Mouse (Mus musculus): ENCODE results near the gene Phlpp1. TPM values are rescaled to one million over a fixed set of nuclear protein-coding genes. Genes with fewer than 3 reads are reported as not detected.
A peak's percentile ranks its signal among the peaks of the same experiment; 100 is the strongest.

Gene Phlpp1
- polyA plus RNA-seq (2015; fragmentation: Nextera tagmentation; extraction: Ambion mirVana) = 7.3 and 7.4 TPM in 2 replicates

DNA sequence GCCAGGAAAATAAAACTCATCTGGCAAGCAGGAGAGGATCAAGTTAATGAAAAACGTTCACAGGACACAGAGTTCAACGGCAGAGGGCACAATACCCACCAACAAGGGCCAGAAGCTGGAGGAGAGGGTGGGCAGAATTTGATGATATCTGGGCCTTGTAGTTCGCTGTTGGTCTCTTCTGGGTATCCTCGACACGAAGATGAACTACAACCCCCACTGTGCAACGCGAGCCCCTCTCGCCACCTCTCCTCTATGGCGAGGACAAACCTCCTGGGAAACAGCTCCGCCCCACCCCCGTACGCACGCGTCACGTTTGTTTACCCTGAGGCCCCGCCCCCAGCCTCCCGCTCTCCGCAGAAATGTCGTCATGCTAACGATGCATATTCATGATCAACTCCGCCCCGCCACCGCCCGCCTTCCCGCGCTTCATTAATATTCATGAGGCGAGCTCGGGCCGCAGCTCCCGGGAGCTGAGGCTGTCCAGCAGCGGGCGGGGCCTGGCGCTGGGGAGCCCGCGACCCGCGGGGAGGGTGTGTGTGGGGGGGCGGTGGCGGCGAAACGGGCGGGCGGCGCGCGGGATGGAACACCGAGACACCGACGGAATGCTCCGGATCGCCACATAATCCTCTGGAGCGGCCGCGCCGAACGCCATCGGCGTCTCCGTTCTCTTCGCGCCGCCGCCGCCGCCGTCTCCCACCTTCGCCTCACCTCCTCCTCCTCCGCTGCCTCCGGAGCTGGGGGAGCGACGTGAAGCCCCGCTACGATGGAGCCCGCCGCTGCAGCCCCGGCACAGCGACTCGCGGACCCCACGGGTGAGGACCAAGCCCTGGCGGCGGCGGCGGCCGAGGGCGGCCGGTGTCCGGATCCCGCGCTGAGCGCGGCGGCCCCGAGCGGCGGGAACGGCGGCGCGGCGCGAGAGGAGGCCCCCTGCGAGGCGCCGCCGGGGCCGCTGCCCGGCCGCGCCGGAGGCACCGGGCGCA, at the start of gene Phlpp1:
Phlpp1 (plus strand) TSS at position 512 of the 980 bp plus-strand sequence.
- Histone ChIP-seq H3K4me3 (ENCODE audit: low read length) (peak within 1 kb of the TSS; percentile 64), H3K9me3 (ENCODE audit: control insufficient read depth, low read length) (no peaks in the 10 kb centered on the region), H3K9ac (ENCODE audit: low read depth, low read length) (peak within 1 kb of the TSS; percentile 97), H3K36me3 (ENCODE audit: control insufficient read depth, insufficient read depth, low read length) (no peaks in the 10 kb centered on the region), H3K27me3 (replicated peaks; ENCODE audit: control insufficient read depth, insufficient read depth, low read length) (no peaks in the 10 kb centered on the region), H3K27ac (ENCODE audit: low read depth, low read length) (peak within 1 kb of the TSS; percentile 97), H3K4me2 (ENCODE audit: low read length) (peak within 1 kb of the TSS; percentile 81), H3K4me1 (ENCODE audit: control insufficient read depth, insufficient read depth, low read depth, low read length) (peaks cover 14% of the 10 kb centered on the region)
- ATAC-seq = peak; percentile 98
- WGBS = under 1% methylated on average over 65 of the region's 113 CpGs

DNA sequence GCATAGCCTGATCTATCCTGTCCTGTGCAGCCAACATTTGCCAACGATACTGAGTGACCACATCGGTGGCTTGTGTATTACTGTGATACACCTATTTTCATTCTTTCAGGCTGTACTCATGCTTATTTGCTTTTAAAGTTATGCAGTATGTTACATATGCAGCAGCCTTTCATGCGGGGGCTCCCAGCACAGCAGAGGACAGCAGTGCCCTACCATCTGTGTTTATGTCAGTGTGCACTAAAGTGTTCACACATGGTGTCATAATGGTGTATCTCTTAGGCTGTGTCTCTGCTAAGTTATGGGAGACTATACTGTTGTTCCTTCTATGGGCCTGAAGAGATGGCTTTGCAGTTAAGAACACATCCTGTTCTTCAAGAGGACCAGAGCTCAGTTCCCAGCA, 45.0 kb upstream of the Phlpp1 start:
- H3K27ac ChIP-seq (ENCODE audit: low read depth, low read length) = no peak overlapping the region
- no peak overlapping the region for H3K4me2 ChIP-seq (ENCODE audit: low read length)
- H3K4me3 ChIP-seq (ENCODE audit: low read length) = no peak overlapping the region
- no peak for ATAC-seq
- H3K9ac ChIP-seq (ENCODE audit: low read depth, low read length) = no peak overlapping the region
- WGBS = 93% methylated on average over 3 of the region's 3 CpGs
- H3K27me3 ChIP-seq (replicated peaks; ENCODE audit: control insufficient read depth, insufficient read depth, low read length) = no peaks in the 10 kb centered on the region
- no peaks in the 10 kb centered on the region for H3K9me3 ChIP-seq (ENCODE audit: control insufficient read depth, low read length)
- no peaks in the 10 kb centered on the region for H3K36me3 ChIP-seq (ENCODE audit: control insufficient read depth, insufficient read depth, low read length)
- H3K4me1 ChIP-seq (ENCODE audit: control insufficient read depth, insufficient read depth, low read depth, low read length) = no peaks in the 10 kb centered on the region

DNA sequence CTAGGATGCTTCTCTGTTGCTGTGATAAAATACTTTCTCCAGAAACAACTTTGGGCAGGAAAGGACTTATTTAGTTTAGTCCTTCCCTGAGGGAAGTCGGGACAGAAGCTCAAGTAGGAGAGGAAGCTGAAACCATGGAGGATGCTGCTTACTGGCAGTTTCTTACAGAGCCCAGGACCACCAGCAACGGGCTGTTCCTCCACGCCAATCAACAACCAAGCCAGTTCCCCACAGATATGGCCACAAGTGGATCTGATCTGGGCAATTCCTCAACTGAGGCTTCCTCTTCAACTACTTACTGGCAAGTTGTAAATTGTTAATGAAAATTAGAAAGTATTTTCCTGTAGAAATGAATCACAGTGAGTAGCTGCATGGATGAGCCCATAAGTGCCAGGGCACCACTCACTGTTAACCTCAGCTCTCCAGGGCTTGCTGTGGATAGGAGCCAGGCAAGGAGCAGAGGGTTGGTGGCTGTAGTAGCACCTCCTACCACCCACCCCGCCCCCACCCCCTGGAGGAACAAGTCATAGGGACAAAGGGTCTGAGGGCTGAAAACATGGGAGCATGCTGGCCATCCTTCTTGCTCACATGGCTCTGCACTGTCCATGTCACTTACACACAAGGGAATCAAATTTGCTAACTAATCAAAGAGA, 39.7 kb upstream of the Phlpp1 start:
- no peak for ATAC-seq
- Histone ChIP-seq H3K9ac (ENCODE audit: low read depth, low read length) (no peak overlapping the region), H3K4me1 (ENCODE audit: control insufficient read depth, insufficient read depth, low read depth, low read length) (no peaks in the 10 kb centered on the region), H3K27me3 (replicated peaks; ENCODE audit: control insufficient read depth, insufficient read depth, low read length) (no peaks in the 10 kb centered on the region), H3K4me2 (ENCODE audit: low read length) (no peak overlapping the region), H3K27ac (ENCODE audit: low read depth, low read length) (no peak overlapping the region), H3K4me3 (ENCODE audit: low read length) (no peak overlapping the region), H3K9me3 (ENCODE audit: control insufficient read depth, low read length) (no peaks in the 10 kb centered on the region), H3K36me3 (ENCODE audit: control insufficient read depth, insufficient read depth, low read length) (no peaks in the 10 kb centered on the region)
- WGBS = 75% methylated on average over 4 of the region's 4 CpGs

DNA sequence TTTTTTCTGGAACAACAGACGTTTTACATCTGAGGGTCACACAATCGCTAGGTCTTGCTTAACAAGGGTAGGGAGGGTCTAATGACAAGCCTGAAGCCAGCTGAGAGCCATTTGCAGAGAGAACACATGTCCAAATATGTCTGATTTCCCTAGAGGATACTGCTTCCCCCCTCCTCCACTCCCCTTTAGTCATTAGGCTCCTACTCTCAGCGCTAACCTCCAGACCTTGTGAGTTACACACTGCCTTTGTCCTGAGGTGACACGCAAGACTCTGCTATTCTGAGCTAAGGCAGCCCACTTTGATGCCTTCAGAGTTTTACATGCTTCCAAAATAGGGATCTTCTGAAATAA, 39.2 kb upstream of the Phlpp1 start:
- Histone ChIP-seq H3K27me3 (replicated peaks; ENCODE audit: control insufficient read depth, insufficient read depth, low read length) (no peaks in the 10 kb centered on the region), H3K4me3 (ENCODE audit: low read length) (no peak overlapping the region), H3K9me3 (ENCODE audit: control insufficient read depth, low read length) (no peaks in the 10 kb centered on the region), H3K4me2 (ENCODE audit: low read length) (no peak overlapping the region), H3K27ac (ENCODE audit: low read depth, low read length) (no peak overlapping the region), H3K36me3 (ENCODE audit: control insufficient read depth, insufficient read depth, low read length) (no peaks in the 10 kb centered on the region), H3K9ac (ENCODE audit: low read depth, low read length) (no peak overlapping the region), H3K4me1 (ENCODE audit: control insufficient read depth, insufficient read depth, low read depth, low read length) (no peaks in the 10 kb centered on the region)
- ATAC-seq = peak; percentile 40; the same call in 1 of the 2 replicates
- WGBS = 32% methylated on average over 4 of the region's 4 CpGs

DNA sequence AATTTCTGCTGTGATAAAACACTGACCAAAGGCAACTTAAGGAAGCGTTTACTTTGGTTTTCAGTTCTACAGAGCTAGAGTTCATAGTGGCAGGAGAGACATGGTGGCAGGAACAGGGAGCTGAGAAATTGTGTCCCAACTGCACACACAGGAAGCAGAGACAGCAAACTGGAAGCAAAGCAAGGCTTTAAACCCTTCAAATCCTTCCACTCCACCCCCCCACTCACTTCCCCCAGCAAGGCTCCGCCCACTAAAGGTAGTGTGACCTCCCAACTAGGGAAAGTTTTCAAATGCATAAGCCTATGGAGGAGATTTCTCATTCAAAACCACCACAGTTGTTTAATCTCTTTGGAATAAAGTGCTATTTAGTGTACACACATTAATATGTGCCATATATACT, 32.9 kb upstream of the Phlpp1 start:
- H3K27ac ChIP-seq (ENCODE audit: low read depth, low read length) = no peak overlapping the region
- no peaks in the 10 kb centered on the region for H3K4me1 ChIP-seq (ENCODE audit: control insufficient read depth, insufficient read depth, low read depth, low read length)
- H3K9ac ChIP-seq (ENCODE audit: low read depth, low read length) = no peak overlapping the region
- ATAC-seq = no peak
- H3K9me3 ChIP-seq (ENCODE audit: control insufficient read depth, low read length) = no peaks in the 10 kb centered on the region
- WGBS = 96% methylated on average over 2 of the region's 2 CpGs
- H3K27me3 ChIP-seq (replicated peaks; ENCODE audit: control insufficient read depth, insufficient read depth, low read length) = no peaks in the 10 kb centered on the region
- no peak overlapping the region for H3K4me2 ChIP-seq (ENCODE audit: low read length)
- H3K4me3 ChIP-seq (ENCODE audit: low read length) = no peak overlapping the region
- H3K36me3 ChIP-seq (ENCODE audit: control insufficient read depth, insufficient read depth, low read length) = no peaks in the 10 kb centered on the region

DNA sequence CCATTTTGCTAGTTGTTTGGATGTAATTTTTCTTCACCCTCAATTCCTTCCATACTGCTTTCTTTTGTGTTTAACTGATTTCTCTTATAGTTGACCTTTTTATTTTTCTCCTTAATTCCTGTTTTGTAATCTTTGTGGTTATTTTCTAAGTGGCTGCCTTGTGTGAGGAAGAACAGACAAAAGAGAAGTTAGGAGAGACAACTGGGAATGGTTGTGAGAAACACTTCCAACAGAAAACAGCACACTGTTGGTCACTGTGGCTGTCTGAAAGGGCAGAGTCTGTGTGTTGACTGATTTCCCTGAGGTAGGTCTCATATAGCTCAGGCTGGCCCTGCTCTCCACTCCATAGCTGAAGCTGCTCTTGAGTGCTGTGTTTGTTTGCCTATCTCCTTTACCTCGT, 32.4 kb upstream of the Phlpp1 start:
- Histone ChIP-seq H3K9ac (ENCODE audit: low read depth, low read length) (no peak overlapping the region), H3K27ac (ENCODE audit: low read depth, low read length) (no peak overlapping the region), H3K27me3 (replicated peaks; ENCODE audit: control insufficient read depth, insufficient read depth, low read length) (no peaks in the 10 kb centered on the region), H3K4me3 (ENCODE audit: low read length) (no peak overlapping the region), H3K4me1 (ENCODE audit: control insufficient read depth, insufficient read depth, low read depth, low read length) (no peaks in the 10 kb centered on the region), H3K36me3 (ENCODE audit: control insufficient read depth, insufficient read depth, low read length) (no peaks in the 10 kb centered on the region), H3K4me2 (ENCODE audit: low read length) (no peak overlapping the region), H3K9me3 (ENCODE audit: control insufficient read depth, low read length) (no peaks in the 10 kb centered on the region)
- no peak for ATAC-seq
- WGBS = 83% methylated on average over 1 of the region's 1 CpGs

DNA sequence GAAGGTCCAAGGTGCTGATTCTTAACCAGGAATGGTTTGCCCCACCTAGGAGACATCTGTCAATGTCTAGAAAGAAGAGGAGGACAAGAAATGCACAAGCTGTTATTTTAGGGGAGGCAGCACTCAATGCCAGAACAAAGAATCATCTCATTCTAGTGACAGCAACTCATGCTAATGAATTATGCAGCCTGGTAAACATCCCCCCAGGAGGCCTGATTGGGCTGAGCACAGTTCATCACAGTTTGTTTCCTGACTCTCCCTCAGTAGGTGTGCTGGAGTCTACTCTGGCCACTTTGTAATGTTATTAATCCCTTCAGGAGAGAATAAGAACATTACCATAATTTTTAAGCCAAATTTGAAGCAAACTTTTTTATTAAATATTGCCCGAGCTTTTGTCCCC, 29.5 kb upstream of the Phlpp1 start:
- H3K9ac ChIP-seq (ENCODE audit: low read depth, low read length) = no peak overlapping the region
- ATAC-seq = no peak
- no peak overlapping the region for H3K4me2 ChIP-seq (ENCODE audit: low read length)
- no peak overlapping the region for H3K4me3 ChIP-seq (ENCODE audit: low read length)
- H3K27me3 ChIP-seq (replicated peaks; ENCODE audit: control insufficient read depth, insufficient read depth, low read length) = no peaks in the 10 kb centered on the region
- H3K36me3 ChIP-seq (ENCODE audit: control insufficient read depth, insufficient read depth, low read length) = no peaks in the 10 kb centered on the region
- 72% methylated on average over 1 of the region's 1 CpGs for WGBS
- no peaks in the 10 kb centered on the region for H3K4me1 ChIP-seq (ENCODE audit: control insufficient read depth, insufficient read depth, low read depth, low read length)
- no peak overlapping the region for H3K27ac ChIP-seq (ENCODE audit: low read depth, low read length)
- H3K9me3 ChIP-seq (ENCODE audit: control insufficient read depth, low read length) = no peaks in the 10 kb centered on the region

DNA sequence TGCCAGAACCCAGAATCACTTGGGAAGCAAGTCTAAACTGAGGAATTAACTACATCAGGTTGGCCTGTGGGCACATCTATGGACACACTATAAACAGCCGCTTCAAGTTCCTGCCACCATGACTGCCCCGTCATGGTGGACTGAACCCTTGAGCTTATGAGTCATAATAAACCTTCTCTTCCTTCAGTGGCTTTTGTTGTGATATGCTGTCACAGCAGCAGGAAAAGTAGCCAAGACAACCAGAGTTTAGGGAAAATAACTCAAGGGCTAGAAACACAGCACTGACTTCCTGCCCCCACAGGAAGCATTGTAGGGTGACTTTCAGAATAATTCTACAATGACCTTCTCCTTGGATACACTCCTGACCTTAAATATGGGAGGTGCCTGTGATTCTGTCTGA, 27.0 kb upstream of the Phlpp1 start:
- Histone ChIP-seq H3K9ac (ENCODE audit: low read depth, low read length) (no peak overlapping the region), H3K27me3 (replicated peaks; ENCODE audit: control insufficient read depth, insufficient read depth, low read length) (no peaks in the 10 kb centered on the region), H3K4me2 (ENCODE audit: low read length) (no peak overlapping the region), H3K4me3 (ENCODE audit: low read length) (no peak overlapping the region), H3K4me1 (ENCODE audit: control insufficient read depth, insufficient read depth, low read depth, low read length) (peaks cover 4% of the 10 kb centered on the region; the same call in 1 of the 2 replicates), H3K9me3 (ENCODE audit: control insufficient read depth, low read length) (no peaks in the 10 kb centered on the region), H3K36me3 (ENCODE audit: control insufficient read depth, insufficient read depth, low read length) (no peaks in the 10 kb centered on the region), H3K27ac (ENCODE audit: low read depth, low read length) (no peak overlapping the region)
- ATAC-seq = no peak
- WGBS = 97% methylated on average over 2 of the region's 2 CpGs

DNA sequence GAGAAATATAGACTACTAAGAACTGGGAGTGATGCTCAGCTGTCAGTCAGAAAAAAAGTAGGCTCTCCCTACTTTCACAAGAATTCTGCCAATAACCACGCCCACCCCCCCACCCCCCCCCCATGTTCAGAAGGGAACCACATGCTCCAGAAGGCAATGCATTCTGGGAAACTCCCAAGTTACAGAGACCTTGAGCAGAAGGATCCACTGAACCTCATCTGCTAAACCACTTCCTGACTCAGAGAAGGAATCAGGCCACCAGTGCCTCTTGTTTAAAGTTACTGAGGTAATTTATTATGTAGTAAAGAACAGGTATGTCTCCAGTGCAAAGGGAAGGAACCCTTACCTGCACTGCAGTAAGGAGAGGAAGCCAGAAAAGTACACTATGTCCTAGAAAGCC, 26.5 kb upstream of the Phlpp1 start:
- H3K4me2 ChIP-seq (ENCODE audit: low read length) = no peak overlapping the region
- H3K4me3 ChIP-seq (ENCODE audit: low read length) = no peak overlapping the region
- no peaks in the 10 kb centered on the region for H3K9me3 ChIP-seq (ENCODE audit: control insufficient read depth, low read length)
- H3K36me3 ChIP-seq (ENCODE audit: control insufficient read depth, insufficient read depth, low read length) = no peaks in the 10 kb centered on the region
- H3K9ac ChIP-seq (ENCODE audit: low read depth, low read length) = no peak overlapping the region
- H3K27me3 ChIP-seq (replicated peaks; ENCODE audit: control insufficient read depth, insufficient read depth, low read length) = no peaks in the 10 kb centered on the region
- WGBS = 77% methylated on average over 1 of the region's 1 CpGs
- H3K4me1 ChIP-seq (ENCODE audit: control insufficient read depth, insufficient read depth, low read depth, low read length) = peaks cover 4% of the 10 kb centered on the region; the same call in 1 of the 2 replicates
- ATAC-seq = no peak
- no peak overlapping the region for H3K27ac ChIP-seq (ENCODE audit: low read depth, low read length)

All from hindbrain, embryonic 16.5 days (tissue).